Mouse (Mus musculus): Measurements from ENCODE around the gene Dio3.

The Dio3 gene

DNA sequence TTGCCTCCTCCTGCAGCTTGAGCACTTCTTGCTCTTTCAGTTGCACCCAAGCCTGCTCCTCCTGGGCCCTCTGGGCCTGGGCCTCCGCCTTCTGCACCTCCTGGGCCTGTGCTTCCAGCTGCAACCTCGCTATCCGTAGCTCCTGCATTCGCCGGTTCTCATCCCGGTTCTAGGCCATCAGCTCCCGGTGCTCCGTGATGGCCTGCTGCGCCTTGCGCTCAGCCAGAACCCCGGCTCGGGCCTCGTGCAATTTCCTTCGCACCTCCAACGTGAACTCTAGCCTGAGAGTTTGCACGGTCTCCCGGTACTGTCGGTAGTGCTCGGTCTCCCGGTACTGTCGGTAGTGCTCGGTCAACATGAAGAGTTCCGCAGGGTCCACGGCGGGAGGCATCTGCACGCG lies 40.8 kb downstream of the Dio3 start:
- no peak for DNase-seq (ENCODE audit: low read depth, low spot score)
